Mouse (Mus musculus): ENCODE measurements around the gene Lgals3.
"Not testable (repeated sequence)": the region's sequence is repeated elsewhere in the genome, so short reads cannot be mapped to it uniquely, and the experiment has no call there.

The Lgals3 gene

GRCm38 (mm10) chr14:47367461-47367860, at the start of gene Lgals3:
Gene Lgals3, plus strand, starts transcription at chr14:47367751.
- DNase-seq (ENCODE audit: low read depth, low spot score) = no peak

GRCm38 (mm10) chr14:47319362-47319761, 48.2 kb upstream of the Lgals3 start:
- no peak for DNase-seq (ENCODE audit: low read depth, low spot score)

GRCm38 (mm10) chr14:47321581-47321980, 46.0 kb upstream of the Lgals3 start:
- not testable (repeated sequence) for DNase-seq (ENCODE audit: low read depth, low spot score)

GRCm38 (mm10) chr14:47325965-47326761, 41.4 kb upstream of the Lgals3 start:
- DNase-seq (ENCODE audit: low read depth, low spot score) = no peak

- DNase-seq (ENCODE audit: low read depth, low spot score) = no peak
These were observed 40.2 kb upstream of the Lgals3 start for GRCm38 (mm10) chr14:47327347-47327746.

- no peak for DNase-seq (ENCODE audit: low read depth, low spot score)
These were observed 35.6 kb upstream of the Lgals3 start for GRCm38 (mm10) chr14:47331920-47332319.

- DNase-seq (ENCODE audit: low read depth, low spot score) = no peak
These were observed 32.7 kb upstream of the Lgals3 start for GRCm38 (mm10) chr14:47334819-47335218.

- DNase-seq (ENCODE audit: low read depth, low spot score) = no peak
These were observed 32.3 kb upstream of the Lgals3 start for GRCm38 (mm10) chr14:47335300-47335699.

GRCm38 (mm10) chr14:47340231-47340925, 27.2 kb upstream of the Lgals3 start:
- no peak for DNase-seq (ENCODE audit: low read depth, low spot score)

GRCm38 (mm10) chr14:47341811-47342291, 25.7 kb upstream of the Lgals3 start:
- no peak for DNase-seq (ENCODE audit: low read depth, low spot score)

GRCm38 (mm10) chr14:47346715-47347114, 20.8 kb upstream of the Lgals3 start:
- DNase-seq (ENCODE audit: low read depth, low spot score) = no peak

- no peak for DNase-seq (ENCODE audit: low read depth, low spot score)
These were observed 16.6 kb upstream of the Lgals3 start for GRCm38 (mm10) chr14:47350974-47351373.

GRCm38 (mm10) chr14:47352272-47352671, 15.3 kb upstream of the Lgals3 start:
- DNase-seq (ENCODE audit: low read depth, low spot score) = no peak

- no peak for DNase-seq (ENCODE audit: low read depth, low spot score)
These were observed 14.3 kb upstream of the Lgals3 start for GRCm38 (mm10) chr14:47353240-47353639.

GRCm38 (mm10) chr14:47354111-47354577, 13.4 kb upstream of the Lgals3 start:
- DNase-seq (ENCODE audit: low read depth, low spot score) = no peak

- no peak for DNase-seq (ENCODE audit: low read depth, low spot score)
These were observed 12.6 kb upstream of the Lgals3 start for GRCm38 (mm10) chr14:47354948-47355347.

- DNase-seq (ENCODE audit: low read depth, low spot score) = no peak
These were observed 10.9 kb upstream of the Lgals3 start for GRCm38 (mm10) chr14:47356622-47357021.

GRCm38 (mm10) chr14:47359610-47360009, 7.9 kb upstream of the Lgals3 start:
- no peak for DNase-seq (ENCODE audit: low read depth, low spot score)

GRCm38 (mm10) chr14:47361418-47361817, 6.1 kb upstream of the Lgals3 start:
- DNase-seq (ENCODE audit: low read depth, low spot score) = no peak

- no peak for DNase-seq (ENCODE audit: low read depth, low spot score)
These were observed 5.7 kb upstream of the Lgals3 start for GRCm38 (mm10) chr14:47361899-47362298.

- no peak for DNase-seq (ENCODE audit: low read depth, low spot score)
These were observed 2.7 kb upstream of the Lgals3 start for GRCm38 (mm10) chr14:47364742-47365449.

- DNase-seq (ENCODE audit: low read depth, low spot score) = no peak
These were observed 650 bp upstream of the Lgals3 start for GRCm38 (mm10) chr14:47366881-47367321.
